In the genomic region with DNA sequence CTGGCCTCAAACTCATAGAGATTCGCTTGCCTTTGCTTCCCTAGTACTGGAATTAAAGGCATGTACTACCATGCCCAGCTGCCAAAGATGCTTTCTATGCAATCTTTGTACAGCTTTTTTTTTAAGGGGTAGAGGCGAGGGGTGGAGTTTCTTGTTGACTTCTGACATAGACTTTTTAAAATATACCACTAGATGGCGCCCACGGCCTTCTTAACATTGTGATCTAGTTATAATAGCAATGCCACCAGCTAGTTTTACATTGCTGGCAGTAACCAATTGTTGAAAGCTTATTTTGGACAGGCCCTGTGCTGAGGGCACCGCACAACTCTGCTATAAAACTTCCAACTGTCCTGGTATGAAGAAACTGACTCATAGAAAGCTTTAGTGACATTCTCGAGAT, we compare ENCODE assay signal across 8 mouse cellular contexts. TPM values are rescaled to one million over a fixed set of nuclear protein-coding genes. Genes with fewer than 3 reads are reported as not detected.
A peak's percentile ranks its signal among the peaks of the same experiment; 100 is the strongest.
DNase-seq lines count a peak whose midpoint lies in the region; ATAC-seq and TF ChIP-seq lines count a peak whose summit lies in the region.

No protein-coding gene starts in this region.

- no peak overlapping the region for H3K27ac ChIP-seq in liver, adult 2 months (replicated peaks; ENCODE audit: insufficient read depth, low read depth, low read length)
- H3K27ac ChIP-seq in liver, embryonic 12.5 days, result no peak overlapping the region
- H3K27ac ChIP-seq in embryonic facial prominence, embryonic 10.5 days (replicated peaks), result no peak overlapping the region
- H3K27ac ChIP-seq in midbrain, embryonic 10.5 days (replicated peaks), result no peak overlapping the region

- TF ChIP-seq CTCF in liver, adult 2 months (IDR thresholded peaks at IDR 0.05; ENCODE audit: low read depth, low read length), result peak; percentile 32; the same call in 1 of the 2 replicates

- 12% methylated on average over 6 of the region's 6 CpGs for WGBS in liver, adult 2 months
- WGBS in liver, embryonic 12.5 days (ENCODE audit: insufficient replicate concordance), result 14% methylated on average over 6 of the region's 6 CpGs
- 18% methylated on average over 6 of the region's 6 CpGs for WGBS in embryonic facial prominence, embryonic 10.5 days
- WGBS in large intestine, adult 2 months, result 7% methylated on average over 6 of the region's 6 CpGs
- 21% methylated on average over 6 of the region's 6 CpGs for WGBS in midbrain, embryonic 10.5 days

- no peak overlapping the region for H3K4me2 ChIP-seq in liver, embryonic 12.5 days

- H3K4me3 ChIP-seq in liver, adult 2 months (ENCODE audit: insufficient read depth, low read depth, low read length), result 0 out of 2 replicates have a peak overlapping the region, but pooled peaks have one; percentile 20
- H3K4me3 ChIP-seq in liver, embryonic 12.5 days, result no peak overlapping the region
- H3K4me3 ChIP-seq in embryonic facial prominence, embryonic 10.5 days, result no peak overlapping the region
- H3K4me3 ChIP-seq in midbrain, embryonic 10.5 days, result no peak overlapping the region

- no peak overlapping the region for H3K9ac ChIP-seq in liver, adult 2 months (ENCODE audit: low read depth, low read length)
- H3K9ac ChIP-seq in liver, embryonic 12.5 days, result no peak overlapping the region

- H3K79me2 ChIP-seq in liver, adult 2 months (ENCODE audit: control insufficient read depth, insufficient read depth, low read length), result no peaks in the 10 kb centered on the region

- DNase-seq in liver, adult 2 months (ENCODE audit: extremely low read depth, low read depth, low spot score), result peak; percentile 67
- peak; percentile 67 for DNase-seq in adrenal gland, postnatal 10 days
- peak; percentile 57 for DNase-seq in embryonic facial prominence, embryonic 10.5 days (ENCODE audit: low spot score)
- peak; percentile 64 for DNase-seq in large intestine, adult 2 months (ENCODE audit: low read depth, low spot score)
- DNase-seq in midbrain, embryonic 10.5 days (ENCODE audit: low spot score), result peak; percentile 45
- DNase-seq in testis, postnatal 10 days (ENCODE audit: low spot score), result peak; percentile 56

- no peak for ATAC-seq in liver, embryonic 12.5 days
- peak; percentile 55 to 74; a peak in 3 of 4 replicates for ATAC-seq in hematopoietic stem cell, adult 5-6 weeks (replicated peaks in 1 of 2; ENCODE audit: insufficient read depth in 1 of 2, low FRiP score in 2 of 2, low TSS enrichment in 1 of 2, low read depth in 1 of 2, poor library complexity in 2 of 2, severe bottlenecking in 2 of 2)

- no peaks in the 10 kb centered on the region for H3K4me1 ChIP-seq in liver, adult 2 months (ENCODE audit: control insufficient read depth, insufficient read depth, low read length)
- no peaks in the 10 kb centered on the region for H3K4me1 ChIP-seq in liver, embryonic 12.5 days
- H3K4me1 ChIP-seq in embryonic facial prominence, embryonic 10.5 days, result no peaks in the 10 kb centered on the region
- H3K4me1 ChIP-seq in midbrain, embryonic 10.5 days, result no peaks in the 10 kb centered on the region

- H3K27me3 ChIP-seq in liver, adult 2 months (ENCODE audit: control insufficient read depth, insufficient read depth, low read length), result no peaks in the 10 kb centered on the region
- no peaks in the 10 kb centered on the region for H3K27me3 ChIP-seq in liver, embryonic 12.5 days (replicated peaks)
- H3K27me3 ChIP-seq in embryonic facial prominence, embryonic 10.5 days (replicated peaks; ENCODE audit: low read depth, poor library complexity, severe bottlenecking), result no peaks in the 10 kb centered on the region
- H3K27me3 ChIP-seq in midbrain, embryonic 10.5 days (ENCODE audit: low read depth, poor library complexity, severe bottlenecking), result no peaks in the 10 kb centered on the region

- no peaks in the 10 kb centered on the region for H3K9me3 ChIP-seq in liver, embryonic 12.5 days (replicated peaks)
- no peaks in the 10 kb centered on the region for H3K9me3 ChIP-seq in embryonic facial prominence, embryonic 10.5 days
- no peaks in the 10 kb centered on the region for H3K9me3 ChIP-seq in midbrain, embryonic 10.5 days (replicated peaks)

- H3K36me3 ChIP-seq in liver, adult 2 months (ENCODE audit: control insufficient read depth, insufficient read depth, low read length), result no peaks in the 10 kb centered on the region
- no peaks in the 10 kb centered on the region for H3K36me3 ChIP-seq in liver, embryonic 12.5 days
- H3K36me3 ChIP-seq in embryonic facial prominence, embryonic 10.5 days (replicated peaks), result no peaks in the 10 kb centered on the region
- no peaks in the 10 kb centered on the region for H3K36me3 ChIP-seq in midbrain, embryonic 10.5 days

- no peak for TF ChIP-seq POLR2A in liver, adult 2 months (IDR thresholded peaks at IDR 0.05; ENCODE audit: extremely low read depth, insufficient read depth, low read length)

RNA-seq across cellular contexts. Expression of a gene that starts 11.3 kb away (rescaled TPM):
- total RNA-seq in liver, adult 2 months (2014; rRNA removed), result 2.0 and 5.2 TPM in 2 replicates
- polyA plus RNA-seq in liver, adult 2 months (2012; rRNA removed), result 3.6 and 4.6 TPM in 2 replicates
- 26.4 and 31.0 TPM in 2 replicates for polyA plus RNA-seq in liver, embryonic 12.5 days (2016; fragmentation: Nextera tagmentation; extraction: Ambion mirVana)
- total RNA-seq in adrenal gland, postnatal 10 days (2021), result 100 to 1,000 TPM in 1 of 2 experiments, 10 to 100 TPM in 1; 69.7 to 135 TPM
- polyA plus RNA-seq in embryonic facial prominence, embryonic 10.5 days (2016; fragmentation: Nextera tagmentation; extraction: Ambion mirVana), result 18.6 and 24.2 TPM in 2 replicates
- 0.25 TPM in 1 of 2 replicates, not detected in the other for total RNA-seq in hematopoietic stem cell, adult 5-6 weeks (2017)
- polyA plus RNA-seq in large intestine, adult 2 months (2012; rRNA removed), result 1,275 and 1,486 TPM in 2 replicates
- 19.0 and 33.6 TPM in 2 replicates for polyA plus RNA-seq in midbrain, embryonic 10.5 days (2016; fragmentation: Nextera tagmentation; extraction: Ambion mirVana)

RNA-seq across cellular contexts. Expression of a gene that starts 46.4 kb away (rescaled TPM):
- total RNA-seq in liver, adult 2 months (2014; rRNA removed), result 20.2 and 25.5 TPM in 2 replicates
- polyA plus RNA-seq in liver, adult 2 months (2012; rRNA removed), result 3.4 and 4.9 TPM in 2 replicates
- polyA plus RNA-seq in liver, embryonic 12.5 days (2016; fragmentation: Nextera tagmentation; extraction: Ambion mirVana), result 0.74 and 1.4 TPM in 2 replicates
- 10 to 100 TPM; 12.1 to 18.2 TPM for total RNA-seq in adrenal gland, postnatal 10 days (2021)
- 0.57 and 0.82 TPM in 2 replicates for polyA plus RNA-seq in embryonic facial prominence, embryonic 10.5 days (2016; fragmentation: Nextera tagmentation; extraction: Ambion mirVana)
- 2.8 and 3.6 TPM in 2 replicates for total RNA-seq in hematopoietic stem cell, adult 5-6 weeks (2017)
- 4.7 and 7.3 TPM in 2 replicates for polyA plus RNA-seq in large intestine, adult 2 months (2012; rRNA removed)
- polyA plus RNA-seq in midbrain, embryonic 10.5 days (2016; fragmentation: Nextera tagmentation; extraction: Ambion mirVana), result 0.38 and 0.41 TPM in 2 replicates

RNA-seq across cellular contexts. Expression of a gene that starts 52.0 kb away (rescaled TPM):
- total RNA-seq in liver, adult 2 months (2014; rRNA removed), result 2.1 and 3.1 TPM in 2 replicates
- polyA plus RNA-seq in liver, adult 2 months (2012; rRNA removed), result 0.76 and 0.77 TPM in 2 replicates
- 2.3 and 3.0 TPM in 2 replicates for polyA plus RNA-seq in liver, embryonic 12.5 days (2016; fragmentation: Nextera tagmentation; extraction: Ambion mirVana)
- total RNA-seq in adrenal gland, postnatal 10 days (2021), result 1 to 10 TPM; 4.8 to 6.6 TPM
- 7.7 and 7.9 TPM in 2 replicates for polyA plus RNA-seq in embryonic facial prominence, embryonic 10.5 days (2016; fragmentation: Nextera tagmentation; extraction: Ambion mirVana)
- total RNA-seq in hematopoietic stem cell, adult 5-6 weeks (2017), result 11.9 and 15.4 TPM in 2 replicates
- 14.0 and 17.4 TPM in 2 replicates for polyA plus RNA-seq in large intestine, adult 2 months (2012; rRNA removed)
- 1.9 and 2.2 TPM in 2 replicates for polyA plus RNA-seq in midbrain, embryonic 10.5 days (2016; fragmentation: Nextera tagmentation; extraction: Ambion mirVana)

Comparison
In these comparisons a context has a peak if more than half of its experiments do, and no peak if none do; other contexts are left out.
1. RNA of a gene that starts 11.3 kb away (polyA plus RNA-seq): 1,275 to 1,486 TPM in large intestine, adult 2 months; 26.4 to 31.0 TPM in liver, embryonic 12.5 days, 19.0 to 33.6 TPM in midbrain, embryonic 10.5 days, 18.6 to 24.2 TPM in embryonic facial prominence, embryonic 10.5 days and 3.6 to 4.6 TPM in liver, adult 2 months; every median in the first group is over 10 times any median in the second.
2. Peak in every context shown above with its lines, with median percentiles within 50 percentile points of each other: DNase-seq.